Mouse (Mus musculus) CH12.LX (cell line): ENCODE measurements around the gene Mospd3. TPM values are rescaled to one million over a fixed set of nuclear protein-coding genes. Genes with fewer than 3 reads are reported as not detected.

Experiments used
- DNase-seq: peaks from one replicate; pipeline ENCODE4 v3.0.0-alpha.2; 2013; ENCODE audit errors: extremely low read depth
- H3K27ac ChIP-seq: 2 replicates; pipeline ENCODE4 v1.5.1; 2012; ENCODE audit warnings: low read depth, mild to moderate bottlenecking, control low read depth, moderate library complexity; ENCODE audit not compliant: insufficient read depth
- H3K27me3 ChIP-seq: replicated peaks from 2 replicates; pipeline ENCODE3; 2012; ENCODE audit warnings: inconsistent platforms
- H3K36me3 ChIP-seq, 2 experiments: replicated peaks in 1 of 2; 2 replicates each; pipeline versions ENCODE3 to v1.6.1; 2012; ENCODE audit warnings: inconsistent platforms in 1 of 2, low read length in 1 of 2, mild to moderate bottlenecking in 1 of 2, mixed read lengths in 1 of 2, moderate library complexity in 1 of 2; ENCODE audit not compliant: control insufficient read depth in 1 of 2, insufficient read depth in 1 of 2
- H3K4me1 ChIP-seq, 2 experiments: 2 replicates each; pipeline ENCODE4 v1.6.1; 2012; ENCODE audit warnings: inconsistent platforms in 1 of 2, moderate library complexity in 1 of 2; ENCODE audit not compliant: insufficient read depth in 2 of 2, control insufficient read depth in 1 of 2
- H3K4me2 ChIP-seq: 2 replicates; pipeline ENCODE4 v1.6.1; 2012; ENCODE audit warnings: low read depth, mild to moderate bottlenecking, control low read depth; ENCODE audit not compliant: poor library complexity, insufficient read depth, severe bottlenecking
- H3K4me3 ChIP-seq, 3 experiments: fragments of 150-350 bp in 1 of 3; sonication (generic) in 1 of 3; replicated peaks in 1 of 3; 2 replicates each; pipeline versions ENCODE3 to v1.5.1; 2011 to 2012; ENCODE audit warnings: low read depth in 2 of 3, low read length in 2 of 3, mild to moderate bottlenecking in 2 of 3, moderate library complexity in 2 of 3, control low read depth in 1 of 3, improper control_type of control experiment in 1 of 3, inconsistent platforms in 1 of 3, mixed read lengths in 1 of 3; ENCODE audit not compliant: poor library complexity in 1 of 3
- H3K79me2 ChIP-seq: replicated peaks from 2 replicates; pipeline ENCODE4 v1.6.1; 2012; ENCODE audit warnings: mild to moderate bottlenecking, moderate library complexity; ENCODE audit not compliant: control insufficient read depth, poor library complexity, insufficient read depth, severe bottlenecking; ENCODE audit errors: extremely low read depth
- H3K9ac ChIP-seq: 2 replicates; pipeline ENCODE4 v1.6.1; 2012; ENCODE audit warnings: low read depth, mild to moderate bottlenecking, control low read depth, moderate library complexity; ENCODE audit not compliant: insufficient read depth
- H3K9me3 ChIP-seq: replicated peaks from 2 replicates; pipeline ENCODE3; 2012; ENCODE audit warnings: low read length, inconsistent platforms, mixed read lengths
- CHD1 ChIP-seq: IDR thresholded peaks from 2 replicates; pipeline ENCODE4 v1.6.1; 2012; ENCODE audit warnings: low read depth, low read length, improper control_type of control experiment, inconsistent platforms
- CHD2 ChIP-seq: IDR thresholded peaks from 2 replicates; pipeline ENCODE4 v1.6.1; 2011; ENCODE audit warnings: low read length, improper control_type of control experiment
- CTCF ChIP-seq, 2 experiments: IDR thresholded peaks in 1 of 2; conservative IDR thresholded peaks in 1 of 2; 2 replicates each; pipeline ENCODE4 v1.5.1; 2011 to 2012; ENCODE audit warnings: low read depth in 2 of 2, low read length in 2 of 2, improper control_type of control experiment in 1 of 2, inconsistent platforms in 1 of 2, mild to moderate bottlenecking in 1 of 2, moderate library complexity in 1 of 2
- E2F4 ChIP-seq: IDR thresholded peaks from 2 replicates; pipeline ENCODE4 v1.6.1; 2011; ENCODE audit warnings: low read depth, low read length, improper control_type of control experiment; ENCODE audit not compliant: insufficient replicate concordance
- EP300 ChIP-seq: IDR thresholded peaks from 2 replicates; pipeline ENCODE4 v1.6.1; 2011; ENCODE audit warnings: low read length, improper control_type of control experiment
- IRF4 ChIP-seq: IDR thresholded peaks from 2 replicates; pipeline ENCODE4 v1.6.1; 2014; ENCODE audit warnings: low read depth, mild to moderate bottlenecking, inconsistent platforms, low read length, improper control_type of control experiment
- JUND ChIP-seq: conservative IDR thresholded peaks from 2 replicates; pipeline ENCODE4 v1.6.1; 2011; ENCODE audit warnings: low read depth, low read length, improper control_type of control experiment
- KAT2A ChIP-seq: IDR thresholded peaks from 2 replicates; pipeline ENCODE4 v1.6.1; 2012; ENCODE audit warnings: low read length, improper control_type of control experiment, inconsistent platforms; ENCODE audit not compliant: insufficient replicate concordance
- MAX ChIP-seq: IDR thresholded peaks from 2 replicates; pipeline ENCODE4 v1.6.1; 2011; ENCODE audit warnings: low read length, improper control_type of control experiment
- MAZ ChIP-seq: IDR thresholded peaks from 2 replicates; pipeline ENCODE4 v1.6.1; 2012; ENCODE audit warnings: low read depth, mild to moderate bottlenecking, inconsistent platforms, low read length, improper control_type of control experiment, moderate library complexity
- NELFE ChIP-seq: IDR thresholded peaks from 2 replicates; pipeline ENCODE4 v1.6.1; 2011; ENCODE audit warnings: low read depth, low read length, improper control_type of control experiment
- PAX5 ChIP-seq: IDR thresholded peaks from 2 replicates; pipeline ENCODE4 v1.6.1; 2012; ENCODE audit warnings: low read length, inconsistent platforms, mixed read lengths
- POLR2AphosphoS2 ChIP-seq: IDR thresholded peaks from 2 replicates; pipeline ENCODE4 v1.6.1; 2011; ENCODE audit warnings: low read depth, low read length, improper control_type of control experiment
- RAD21 ChIP-seq: IDR thresholded peaks from 2 replicates; pipeline ENCODE4 v1.6.1; 2011; ENCODE audit warnings: low read depth, mild to moderate bottlenecking, low read length, improper control_type of control experiment, moderate library complexity
- RCOR1 ChIP-seq: conservative IDR thresholded peaks from 2 replicates; pipeline ENCODE4 v1.6.1; 2012; ENCODE audit warnings: low read depth, mild to moderate bottlenecking, inconsistent platforms, low read length, improper control_type of control experiment
- UBTF ChIP-seq: IDR thresholded peaks from 2 replicates; pipeline ENCODE4 v1.6.1; 2012; ENCODE audit warnings: low read depth, mild to moderate bottlenecking, inconsistent platforms, low read length, improper control_type of control experiment, moderate library complexity
- ZC3H11A ChIP-seq: IDR thresholded peaks from 2 replicates; pipeline ENCODE4 v1.6.1; 2012; ENCODE audit warnings: low read depth, mild to moderate bottlenecking, inconsistent platforms, low read length, improper control_type of control experiment
- dilution Hi-C: fragments of 300-500 bp; cut with MboI; formaldehyde crosslinking; loops from 2 replicates; pipeline ENCODE4 v1.14.3; 2020; ENCODE audit warnings: low sequenced_read_pairs; ENCODE audit not compliant: extremely low pct_unique_long_range_greater_than_20kb, extremely low pct_ligation_motif_present
- in situ Hi-C: fragments of 300-500 bp; cut with MboI; formaldehyde crosslinking; loops from 3 replicates; pipeline ENCODE4 v1.14.3; 2019; ENCODE audit warnings: low sequenced_read_pairs, low pct_ligation_motif_present, low pct_unique_long_range_greater_than_20kb, mixed read lengths
- polyA plus RNA-seq: library from polyadenylated mRNA; unstranded; fragments of >175 nt; gene quantifications from 2 replicates; pipeline ENCODE4 v1.2.1, GENCODE M21; 2012; ENCODE audit warnings: low read depth; ENCODE audit not compliant: insufficient read length
- total RNA-seq, 2 experiments: library from RNA; depleted of rRNA; stranded (reverse); fragments of 300-350 nt in 1 of 2; fragments of >200 nt in 1 of 2; gene quantifications; 2 replicates each; pipeline ENCODE4 v1.2.3; 2012 to 2014

The Mospd3 gene
- total and polyA plus RNA-seq, 3 experiments, result 1.5 to 23.7 (median 4.2) TPM

DNA sequence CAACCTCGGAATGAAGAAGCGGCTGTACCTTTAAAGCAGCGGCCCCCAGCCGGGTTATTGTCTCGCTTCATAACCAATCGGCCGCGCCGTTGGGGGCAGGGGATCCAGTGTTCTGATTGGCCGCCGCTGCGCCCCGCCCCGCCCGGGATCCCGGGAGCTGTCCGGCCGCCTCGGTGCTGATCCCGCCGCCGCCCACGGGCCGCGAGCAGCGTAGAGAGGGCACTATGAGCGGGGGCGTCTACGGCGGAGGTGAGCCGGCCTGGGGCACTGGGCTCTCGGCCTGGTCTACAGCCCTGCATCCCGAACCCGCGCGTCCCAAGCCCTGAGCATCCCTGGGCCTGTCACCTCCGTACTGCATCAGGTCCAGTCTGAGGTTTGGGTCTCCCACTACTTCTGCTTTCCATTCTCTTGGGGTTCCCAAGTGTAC is 47.4 kb downstream of the Mospd3 start, which contains the start of gene Actl6b:
TSS of gene Actl6b (plus strand) at position 107 of the 427 bp plus-strand sequence.
- Histone ChIP-seq H3K27me3 (peaks cover 73% of the 10 kb centered on the region), H3K4me1 (peaks cover 0 to 2% of the 10 kb centered on the region in 2 experiments; a peak in 1 of 4 replicates), H3K9ac (no peak within 1 kb of the TSS), H3K27ac (no peak within 1 kb of the TSS), H3K4me3 (no peak within 1 kb of the TSS), H3K4me2 (peak within 1 kb of the TSS; percentile 9; the same call in 1 of the 2 replicates), H3K79me2 (no peaks in the 10 kb centered on the region), H3K36me3 (no peaks in the 10 kb centered on the region), H3K9me3 (peaks cover 13% of the 10 kb centered on the region)
- in situ Hi-C loops, result no loop called here
- DNase-seq, result no peak
- dilution Hi-C loops, result no loop called here
- TF ChIP-seq EP300, result no peak
- TF ChIP-seq IRF4, result peak; percentile 18; the same call in 1 of the 2 replicates

DNA sequence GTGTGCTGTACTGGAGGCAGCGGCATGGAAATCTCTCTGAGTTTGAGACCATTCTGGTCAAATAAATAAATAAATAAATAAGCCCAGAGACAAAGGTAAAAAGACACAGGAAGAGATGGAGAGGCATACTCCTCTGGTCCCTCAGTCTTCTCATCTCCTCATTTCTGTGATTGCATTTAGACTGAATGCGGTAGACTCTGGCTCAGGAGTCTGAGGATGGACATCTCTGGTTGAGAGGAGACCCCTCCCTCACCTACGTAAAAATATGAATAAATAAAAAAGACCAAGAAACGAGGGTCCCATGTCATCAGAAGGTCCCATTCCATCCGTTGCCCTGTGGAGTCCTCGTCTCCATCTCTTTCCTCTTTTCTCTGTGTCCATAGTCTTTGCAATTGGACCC is 47.9 kb downstream of the Mospd3 start:
- dilution Hi-C loops, result no loop called here
- H3K4me2 ChIP-seq, result peak overlapping the region; percentile 9; the same call in 1 of the 2 replicates
- peaks cover 69% of the 10 kb centered on the region for H3K27me3 ChIP-seq
- no peak overlapping the region for H3K27ac ChIP-seq
- peaks cover 0 to 2% of the 10 kb centered on the region in 2 experiments; a peak in 1 of 4 replicates for H3K4me1 ChIP-seq
- H3K9me3 ChIP-seq, result peaks cover 13% of the 10 kb centered on the region
- H3K4me3 ChIP-seq, result no peak overlapping the region
- H3K79me2 ChIP-seq, result no peaks in the 10 kb centered on the region
- DNase-seq, result no peak
- H3K9ac ChIP-seq, result no peak overlapping the region
- H3K36me3 ChIP-seq, result no peaks in the 10 kb centered on the region
- in situ Hi-C loops, result no loop called here
- TF ChIP-seq ZC3H11A (no peak), CHD2 (no peak), POLR2AphosphoS2 (no peak), PAX5 (no peak), NELFE (no peak), IRF4 (no peak), CTCF (conservative IDR thresholded peaks at IDR 0.05 in 1 of 2, IDR thresholded peaks at IDR 0.05 in 1 of 2; ENCODE audit: low read depth in 2 of 2, low read length in 2 of 2) (no peak), RAD21 (no peak), UBTF (no peak), JUND (no peak), MAZ (no peak), CHD1 (no peak), RCOR1 (no peak), KAT2A (no peak), MAX (no peak)

DNA sequence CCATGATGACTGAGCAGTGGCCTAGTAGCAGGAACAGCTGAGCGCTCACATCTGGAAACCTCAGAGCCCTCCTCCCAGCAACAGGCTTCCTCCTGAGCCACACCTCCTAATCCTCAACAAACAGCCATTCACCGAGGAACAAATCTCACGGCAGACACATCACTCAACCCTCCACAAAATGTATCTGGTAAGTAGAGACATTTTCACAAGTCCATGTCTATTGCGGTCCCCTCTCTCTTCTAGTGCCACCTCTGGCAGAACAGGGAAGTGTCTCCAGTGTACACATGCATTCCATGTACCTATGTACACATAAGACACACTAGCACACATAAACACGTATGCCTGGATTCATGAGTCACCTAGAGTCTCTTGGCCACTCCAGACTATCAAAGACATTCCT is 49.7 kb downstream of the Mospd3 start:
- in situ Hi-C loops (no loop called here), dilution Hi-C loops (no loop called here)
- peaks cover 59% of the 10 kb centered on the region for H3K27me3 ChIP-seq

More for the DNA sequence above, 49.7 kb downstream of the Mospd3 start:
- H3K4me3 ChIP-seq, result no peak overlapping the region
- DNase-seq, result peak; percentile 27
- H3K79me2 ChIP-seq, result no peaks in the 10 kb centered on the region
- no peak overlapping the region for H3K4me2 ChIP-seq
- peaks cover 0 to 2% of the 10 kb centered on the region in 2 experiments; a peak in 1 of 4 replicates for H3K4me1 ChIP-seq
- H3K27ac ChIP-seq, result no peak overlapping the region
- H3K9me3 ChIP-seq, result peaks cover 12% of the 10 kb centered on the region
- TF ChIP-seq NELFE, result peak; percentile 14; the same call in 1 of the 2 replicates
- peak; percentile 32 for TF ChIP-seq RAD21
- TF ChIP-seq E2F4, result no peak
- peak; percentile 35 to 62; a peak in 3 of 4 replicates for TF ChIP-seq CTCF (conservative IDR thresholded peaks at IDR 0.05 in 1 of 2, IDR thresholded peaks at IDR 0.05 in 1 of 2; ENCODE audit: low read depth in 2 of 2, low read length in 2 of 2)
- H3K36me3 ChIP-seq, result no peaks in the 10 kb centered on the region
- H3K9ac ChIP-seq, result no peak overlapping the region
